Mouse (Mus musculus): ENCODE results near the gene Napb.
A peak's percentile ranks its signal among the peaks of the same experiment; 100 is the strongest.

Gene Napb

GRCm38 (mm10) chr2:148687971-148688370 lies 44.3 kb downstream of the Napb start:
- peak; percentile 50 for DNase-seq

- DNase-seq, result no peak
Measured at GRCm38 (mm10) chr2:148686862-148687261, 45.4 kb downstream of the Napb start.

GRCm38 (mm10) chr2:148685709-148686108 lies 46.6 kb downstream of the Napb start:
- DNase-seq, result no peak

GRCm38 (mm10) chr2:148684972-148685371 lies 47.3 kb downstream of the Napb start:
- DNase-seq, result no peak

GRCm38 (mm10) chr2:148683031-148683430 lies 49.2 kb downstream of the Napb start:
- DNase-seq, result no peak

- peak; percentile 60 for DNase-seq
Measured at GRCm38 (mm10) chr2:148681461-148681891, 50.8 kb downstream of the Napb start.

GRCm38 (mm10) chr2:148680775-148681291 lies 51.4 kb downstream of the Napb start, which contains the start of gene Gzf1:
TSS of gene Gzf1 (plus strand) at chr2:148681023.
- DNase-seq, result peak; percentile 100

GRCm38 (mm10) chr2:148679346-148679745 lies 52.9 kb downstream of the Napb start:
- peak; percentile 81 for DNase-seq

- DNase-seq, result peak; percentile 76
Measured at GRCm38 (mm10) chr2:148677801-148678200, 54.5 kb downstream of the Napb start.

- DNase-seq, result peak; percentile 100
Measured at GRCm38 (mm10) chr2:148672199-148673096, 59.8 kb downstream of the Napb start, which contains the start of gene Nxt1. TSS of gene Nxt1 (plus strand) at chr2:148672601.

GRCm38 (mm10) chr2:148663458-148663857 lies 68.8 kb downstream of the Napb start:
- DNase-seq, result no peak

- DNase-seq, result peak; percentile 74
Measured at GRCm38 (mm10) chr2:148654961-148655360, 77.3 kb downstream of the Napb start.

GRCm38 (mm10) chr2:148650587-148651357 lies 81.5 kb downstream of the Napb start:
- DNase-seq, result no peak

GRCm38 (mm10) chr2:148644421-148645000 lies 87.8 kb downstream of the Napb start:
- no peak for DNase-seq
